In the genomic region with DNA sequence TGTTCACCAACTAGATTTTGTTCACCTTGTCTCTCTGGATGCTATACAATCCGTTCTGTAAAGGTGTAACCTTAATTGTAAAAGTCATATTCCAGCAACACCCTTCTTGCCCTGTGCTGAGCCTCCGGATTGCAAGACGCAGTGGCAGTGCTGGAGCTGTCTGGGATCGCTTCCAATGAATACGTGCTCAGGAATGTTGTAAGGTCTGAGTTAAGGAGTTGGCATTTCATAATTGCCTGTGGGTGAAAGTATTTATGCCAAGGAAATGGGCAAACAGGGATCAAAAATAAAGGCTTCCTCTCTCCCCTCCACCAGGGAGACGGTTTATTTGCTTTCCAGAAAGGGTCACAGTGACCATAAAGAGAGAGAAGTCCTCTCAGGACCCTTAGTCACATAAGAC, we compare ENCODE assay signal across 22 mouse cellular contexts.
DNase-seq lines count a peak whose midpoint lies in the region; ATAC-seq and TF ChIP-seq lines count a peak whose summit lies in the region.
"Had no signal": no experiment of that assay in that cellular context is flagged by ENCODE, and none has a peak within 500 bp of the region (broad histone marks: within the 10 kb centered on the region; RNA-seq: fewer than 3 reads in every experiment).

No protein-coding gene starts in this region.

- no peaks in the 10 kb centered on the region for H3K27me3 ChIP-seq in liver, adult 2 months (ENCODE audit: control insufficient read depth, insufficient read depth, low read length)
- no peaks in the 10 kb centered on the region for H3K27me3 ChIP-seq in liver, embryonic 11.5 days (replicated peaks; ENCODE audit: control insufficient read depth, insufficient read depth, low read length)
- no peaks in the 10 kb centered on the region for H3K27me3 ChIP-seq in myocyte (ENCODE audit: control insufficient read depth, insufficient read depth, insufficient read length)
- H3K27me3 ChIP-seq: hindbrain, embryonic 13.5 days; midbrain, embryonic 13.5 days; neural tube, embryonic 15.5 days had no signal

- no peaks in the 10 kb centered on the region for H3K36me3 ChIP-seq in liver, adult 2 months (ENCODE audit: control insufficient read depth, insufficient read depth, low read length)
- no peaks in the 10 kb centered on the region for H3K36me3 ChIP-seq in liver, embryonic 11.5 days (ENCODE audit: control insufficient read depth, insufficient read depth, low read length)
- no peaks in the 10 kb centered on the region for H3K36me3 ChIP-seq in myocyte (ENCODE audit: control insufficient read depth, insufficient read depth)
- H3K36me3 ChIP-seq: hindbrain, embryonic 13.5 days; midbrain, embryonic 13.5 days; neural tube, embryonic 15.5 days had no signal

- H3K4me2 ChIP-seq in liver, embryonic 11.5 days, result no peak overlapping the region
- H3K4me2 ChIP-seq in myocyte (ENCODE audit: low read depth), result peak overlapping the region; percentile 40
- H3K4me2 ChIP-seq: hindbrain, embryonic 13.5 days; midbrain, embryonic 13.5 days; neural tube, embryonic 15.5 days had no signal

- no peak for TF ChIP-seq CTCF in liver, adult 2 months (IDR thresholded peaks at IDR 0.05; ENCODE audit: low read depth, low read length)

- H3K4me1 ChIP-seq in liver, adult 2 months (ENCODE audit: control insufficient read depth, insufficient read depth, low read length), result no peaks in the 10 kb centered on the region
- H3K4me1 ChIP-seq in liver, embryonic 11.5 days (replicated peaks; ENCODE audit: control insufficient read depth, insufficient read depth, low read length), result no peaks in the 10 kb centered on the region
- H3K4me1 ChIP-seq: hindbrain, embryonic 13.5 days; midbrain, embryonic 13.5 days; neural tube, embryonic 15.5 days had no signal

- DNase-seq in adrenal gland, postnatal 10 days, result peak; percentile 50
- DNase-seq in adrenal gland, adult (ENCODE audit: inconsistent age in 2 of 2, low spot score in 1 of 2), result no peak
- peak; percentile 9 for DNase-seq in liver, adult 2 months (ENCODE audit: extremely low read depth, low read depth, low spot score)
- no peak for DNase-seq in liver, embryonic 11.5 days (ENCODE audit: low spot score)
- DNase-seq in fibroblast of lung, adult 2 months (ENCODE audit: low read depth), result peak; percentile 76
- no peak for DNase-seq in gastrocnemius, postnatal 10 days
- no peak for DNase-seq in left cerebral cortex, postnatal 10 days (ENCODE audit: extremely low spot score in 1 of 2, low spot score in 2 of 2)
- DNase-seq: cerebellum, adult 8-10 months; heart, adult 2 months; kidney, postnatal 10 days; right cerebral cortex, postnatal 25 days; thymus, postnatal 36 days had no signal

- H3K9me3 ChIP-seq in liver, embryonic 11.5 days (ENCODE audit: control insufficient read depth, low read length), result no peaks in the 10 kb centered on the region
- H3K9me3 ChIP-seq: hindbrain, embryonic 13.5 days; midbrain, embryonic 13.5 days; neural tube, embryonic 15.5 days had no signal

- intact Hi-C loops in left cerebral cortex, postnatal 10 days (cut with DNase I), result no loop called here

- H3ac ChIP-seq in myocyte (ENCODE audit: control insufficient read depth, insufficient read length), result no peak overlapping the region

- no peak overlapping the region for H3K27ac ChIP-seq in liver, adult 2 months (replicated peaks; ENCODE audit: insufficient read depth, low read depth, low read length)
- H3K27ac ChIP-seq in liver, embryonic 11.5 days (ENCODE audit: low read depth, low read length), result no peak overlapping the region
- H3K27ac ChIP-seq: heart, adult 2 months; hindbrain, embryonic 13.5 days; layer of hippocampus, adult 2 months; liver, embryonic 14.5 days; midbrain, embryonic 13.5 days; neural tube, embryonic 15.5 days; stomach, postnatal 0 days had no signal

- H3K79me2 ChIP-seq in liver, adult 2 months (ENCODE audit: control insufficient read depth, insufficient read depth, low read length), result no peaks in the 10 kb centered on the region
- no peaks in the 10 kb centered on the region for H3K79me2 ChIP-seq in myocyte (ENCODE audit: control insufficient read depth, insufficient read depth)

- no peak overlapping the region for H3K9ac ChIP-seq in liver, adult 2 months (ENCODE audit: low read depth, low read length)
- no peak overlapping the region for H3K9ac ChIP-seq in liver, embryonic 11.5 days (ENCODE audit: low read depth, low read length)
- H3K9ac ChIP-seq: hindbrain, embryonic 13.5 days; liver, embryonic 14.5 days; midbrain, embryonic 13.5 days; neural tube, embryonic 15.5 days had no signal

- WGBS in liver, adult 2 months, result 75% methylated on average over 6 of the region's 6 CpGs
- WGBS in liver, embryonic 11.5 days, result 80% methylated on average over 6 of the region's 6 CpGs

- TF ChIP-seq POLR2A in liver, adult 2 months (IDR thresholded peaks at IDR 0.05; ENCODE audit: extremely low read depth, insufficient read depth, low read length), result no peak
- no peak for TF ChIP-seq POLR2A in myocyte (IDR thresholded peaks at IDR 0.05; ENCODE audit: insufficient read length, low read depth)

- no peak overlapping the region for H3K4me3 ChIP-seq in liver, adult 2 months (ENCODE audit: insufficient read depth, low read depth, low read length)
- H3K4me3 ChIP-seq in liver, embryonic 11.5 days (ENCODE audit: low read depth, low read length), result no peak overlapping the region
- H3K4me3 ChIP-seq in myocyte, result no peak overlapping the region
- H3K4me3 ChIP-seq: erythroblast, embryonic 14.5 days; heart, adult 2 months; hindbrain, embryonic 13.5 days; layer of hippocampus, adult 2 months; midbrain, embryonic 13.5 days; neural tube, embryonic 15.5 days had no signal

- no peak for ATAC-seq in liver, embryonic 11.5 days (replicated peaks; ENCODE audit: low FRiP score)
- ATAC-seq: forebrain, embryonic 16.5 days; intestine, postnatal 0 days; midbrain, embryonic 13.5 days had no signal

TF ChIP-seq in myocyte, 11 proteins besides CTCF, POLR2A, EP300 and RAD21:
- TF ChIP-seq TCF3 (IDR thresholded peaks at IDR 0.05; ENCODE audit: insufficient read length, low read depth) (no peak), CEBPB (IDR thresholded peaks at IDR 0.05; ENCODE audit: insufficient read depth, poor library complexity, severe bottlenecking) (peak; percentile 54; the same call in 1 of the 2 replicates), POLR2AphosphoS2 (IDR thresholded peaks at IDR 0.05; ENCODE audit: insufficient read length, low read depth) (no peak), MYOG (IDR thresholded peaks at IDR 0.05; ENCODE audit: control insufficient read depth in 1 of 3, insufficient read depth in 1 of 3, insufficient read length in 2 of 3, low read depth in 2 of 3) (no peak), SRF (IDR thresholded peaks at IDR 0.05; ENCODE audit: control insufficient read depth, insufficient read length, low read depth) (no peak), TCF12 (IDR thresholded peaks at IDR 0.05; ENCODE audit: insufficient read depth, poor library complexity, severe bottlenecking) (no peak)

Comparison
In these comparisons a context has a peak if more than half of its experiments do, and no peak if none do; other contexts are left out.
1. DNase-seq: peak in adrenal gland, postnatal 10 days (single experiment), liver, adult 2 months (single experiment) and fibroblast of lung, adult 2 months (single experiment); none in adrenal gland, adult (0 of 2), liver, embryonic 11.5 days (single experiment), gastrocnemius, postnatal 10 days (single experiment) and left cerebral cortex, postnatal 10 days (0 of 2).